Mouse (Mus musculus): ENCODE measurements at regions not wholly inside any gene's neighbourhood (a gene's known extent, or its start where the extent isn't known, plus 50 kb on each side); places are given as distances from the start of the nearest gene placed in this dataset.

GRCm38 (mm10) chr8:41483297-41483696 is 66.4 kb upstream of the Frg1 start:
- H3K4me2 ChIP-seq = no peak overlapping the region
- no peak for ATAC-seq (ENCODE audit: extremely low read depth, insufficient number of reproducible peaks, low FRiP score, low TSS enrichment)
- 70% methylated on average over 3 of the region's 3 CpGs for WGBS

GRCm38 (mm10) chr8:41472992-41473699 is 56.3 kb upstream of the Frg1 start:
- no peaks in the 10 kb centered on the region for H3K36me3 ChIP-seq
- H3K9ac ChIP-seq = no peak overlapping the region
- H3K9me3 ChIP-seq = no peaks in the 10 kb centered on the region
- no peak overlapping the region for H3K4me3 ChIP-seq
- no peaks in the 10 kb centered on the region for H3K4me1 ChIP-seq
- H3K27me3 ChIP-seq (replicated peaks) = no peaks in the 10 kb centered on the region
- ATAC-seq (ENCODE audit: extremely low read depth, insufficient number of reproducible peaks, low FRiP score, low TSS enrichment) = no peak
- WGBS = 59% methylated on average over 8 of the region's 8 CpGs
- H3K4me2 ChIP-seq = no peak overlapping the region
- H3K27ac ChIP-seq (replicated peaks) = no peak overlapping the region

More at GRCm38 (mm10) chr8:41483297-41483696, 66.4 kb upstream of the Frg1 start:
- H3K27me3 ChIP-seq (replicated peaks) = no peaks in the 10 kb centered on the region
- no peaks in the 10 kb centered on the region for H3K36me3 ChIP-seq
- no peak overlapping the region for H3K9ac ChIP-seq
- H3K4me3 ChIP-seq = no peak overlapping the region
- no peaks in the 10 kb centered on the region for H3K9me3 ChIP-seq
- H3K27ac ChIP-seq (replicated peaks) = no peak overlapping the region
- no peaks in the 10 kb centered on the region for H3K4me1 ChIP-seq

GRCm38 (mm10) chr8:41472233-41472632 is 55.4 kb upstream of the Frg1 start:
- WGBS = 90% methylated on average over 3 of the region's 3 CpGs
- no peak overlapping the region for H3K9ac ChIP-seq
- H3K4me3 ChIP-seq = no peak overlapping the region
- H3K9me3 ChIP-seq = no peaks in the 10 kb centered on the region
- no peaks in the 10 kb centered on the region for H3K27me3 ChIP-seq (replicated peaks)
- no peak for ATAC-seq (ENCODE audit: extremely low read depth, insufficient number of reproducible peaks, low FRiP score, low TSS enrichment)
- H3K4me1 ChIP-seq = no peaks in the 10 kb centered on the region
- H3K36me3 ChIP-seq = no peaks in the 10 kb centered on the region
- H3K27ac ChIP-seq (replicated peaks) = no peak overlapping the region
- no peak overlapping the region for H3K4me2 ChIP-seq
